8 mouse cellular contexts compared by ENCODE assay signal in the genomic region with DNA sequence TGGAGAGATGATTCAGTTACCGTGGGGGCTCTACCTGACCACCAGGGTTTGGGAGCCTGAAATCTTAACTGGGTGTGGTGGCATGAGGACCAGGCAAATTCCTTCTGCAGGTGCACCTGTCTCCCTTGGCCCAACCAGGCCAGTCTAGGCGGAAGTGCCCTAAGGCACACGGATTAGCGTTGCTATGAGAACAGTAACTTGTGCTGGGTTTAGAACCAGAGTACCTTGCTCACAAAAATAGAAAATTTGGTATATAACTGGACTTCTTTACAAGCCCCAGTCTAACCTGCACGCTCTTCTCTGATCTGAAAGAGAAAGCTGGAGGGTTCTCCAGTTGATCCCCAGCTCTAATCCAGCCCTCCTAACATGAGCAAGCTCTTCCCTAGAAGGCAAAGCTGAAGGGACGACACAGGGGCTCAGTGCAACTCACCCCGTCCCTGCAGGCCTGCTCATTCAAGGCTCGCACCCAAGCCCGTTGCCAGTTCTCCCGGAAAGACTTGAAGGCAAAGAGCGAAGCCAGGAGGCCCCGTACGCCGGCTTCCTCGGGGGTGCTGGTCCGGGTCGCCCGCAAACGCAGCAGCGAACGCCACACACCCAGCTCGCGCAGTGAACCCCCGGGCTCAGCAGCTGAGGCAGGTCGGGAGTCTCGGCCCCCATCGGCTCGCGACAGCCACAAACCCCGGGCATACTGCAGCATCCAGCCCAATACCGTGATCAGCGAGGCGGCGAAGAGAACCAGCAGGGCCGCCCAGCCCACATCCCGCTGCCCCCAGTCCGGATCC. TPM values are rescaled to one million over a fixed set of nuclear protein-coding genes. Genes with fewer than 3 reads are reported as not detected.
A peak's percentile ranks its signal among the peaks of the same experiment; 100 is the strongest.
DNase-seq lines count a peak whose midpoint lies in the region; ATAC-seq and TF ChIP-seq lines count a peak whose summit lies in the region.

No protein-coding gene starts in this region.

- peak overlapping the region; percentile 64 for H3K4me2 ChIP-seq in liver, embryonic 14.5 days (ENCODE audit: low read depth)

- no peak for TF ChIP-seq CTCF in left cerebral cortex, adult 2 months (IDR thresholded peaks at IDR 0.05)
- no peak for TF ChIP-seq CTCF in MEL (IDR thresholded peaks at IDR 0.05 in 2 of 3, conservative IDR thresholded peaks at IDR 0.05 in 1 of 3; ENCODE audit: control insufficient read depth in 1 of 3, insufficient read depth in 1 of 3, low read depth in 2 of 3, low read length in 3 of 3, poor library complexity in 1 of 3, severe bottlenecking in 1 of 3)
- TF ChIP-seq CTCF in liver, embryonic 14.5 days (IDR thresholded peaks at IDR 0.05; ENCODE audit: low read depth), result no peak

- H3K79me2 ChIP-seq in MEL (ENCODE audit: control insufficient read depth, insufficient read depth, low read length, poor library complexity), result peaks cover 9% of the 10 kb centered on the region; the same call in 1 of the 2 replicates

- H3K27me3 ChIP-seq in MEL (ENCODE audit: control insufficient read depth in 1 of 2, insufficient read depth in 2 of 2, low read length in 2 of 2), result no peaks in the 10 kb centered on the region
- no peaks in the 10 kb centered on the region for H3K27me3 ChIP-seq in liver, embryonic 14.5 days (ENCODE audit: control insufficient read depth, insufficient read depth, low read length)

- peaks cover 0 to 10% of the 10 kb centered on the region in 2 experiments; a peak in 2 of 4 replicates for H3K36me3 ChIP-seq in MEL (ENCODE audit: control insufficient read depth in 1 of 2, insufficient read depth in 2 of 2, low read length in 2 of 2)
- H3K36me3 ChIP-seq in liver, embryonic 14.5 days (replicated peaks; ENCODE audit: control insufficient read depth, insufficient read depth, low read depth), result peaks cover 25% of the 10 kb centered on the region

- intact Hi-C loops in left cerebral cortex, adult 2 months (cut with DNase I), result no loop called here
- intact Hi-C loops in heart, postnatal 36 days (cut with DNase I), result no loop called here

- TF ChIP-seq EP300 in MEL (IDR thresholded peaks at IDR 0.05; ENCODE audit: low read depth in 1 of 2, low read length in 2 of 2), result no peak
- no peak for TF ChIP-seq EP300 in liver, embryonic 14.5 days (IDR thresholded peaks at IDR 0.05; ENCODE audit: low read depth)

- 3% methylated on average over 37 of the region's 37 CpGs for WGBS in liver, embryonic 14.5 days (ENCODE audit: insufficient replicate concordance)

- no peak; the same call in 1 of the 2 replicates for ATAC-seq in liver, embryonic 14.5 days (ENCODE audit: insufficient read depth)

- no peak for TF ChIP-seq RAD21 in MEL (IDR thresholded peaks at IDR 0.05; ENCODE audit: low read depth, low read length)

- no peak for DNase-seq in left cerebral cortex, adult 2 months (ENCODE audit: extremely low spot score in 1 of 2, low spot score in 2 of 2)
- DNase-seq in left cerebral cortex, adult 9 months (ENCODE audit: low spot score in 2 of 2), result no peak
- DNase-seq in MEL (ENCODE audit: low read depth, low spot score), result peak; percentile 59
- DNase-seq in cerebellum, adult 9-11 months, result peak; percentile 61
- peak; percentile 16 to 37 for DNase-seq in heart, postnatal 36 days
- DNase-seq in liver, embryonic 14.5 days (ENCODE audit: low read depth in 3 of 3, low spot score in 3 of 3), result no peak
- DNase-seq in right cerebral cortex, postnatal 4 days, result peak; percentile 47
- no peak for DNase-seq in ovary, adult 18-20 months (ENCODE audit: low spot score)

- H3K4me1 ChIP-seq in MEL (ENCODE audit: control insufficient read depth in 1 of 2, insufficient read depth in 2 of 2, low read length in 2 of 2), result peaks cover 8 to 12% of the 10 kb centered on the region in 2 experiments
- peaks cover 19 to 20% of the 10 kb centered on the region in 2 experiments for H3K4me1 ChIP-seq in liver, embryonic 14.5 days (replicated peaks; ENCODE audit: control insufficient read depth in 2 of 2, insufficient read depth in 2 of 2, low read length in 1 of 2)

- no peaks in the 10 kb centered on the region for H3K9me3 ChIP-seq in MEL (replicated peaks; ENCODE audit: insufficient read depth, low read length)
- H3K9me3 ChIP-seq in liver, embryonic 14.5 days (ENCODE audit: control insufficient read depth, low read length), result no peaks in the 10 kb centered on the region

- H3K4me3 ChIP-seq in left cerebral cortex, adult 2 months, result peak overlapping the region; percentile 71
- peak overlapping the region; percentile 93 for H3K4me3 ChIP-seq in MEL (ENCODE audit: control insufficient read depth in 1 of 2, insufficient read depth in 1 of 2, low read depth in 2 of 2, low read length in 2 of 2)
- H3K4me3 ChIP-seq in liver, embryonic 14.5 days (ENCODE audit: insufficient read depth in 1 of 2, low read depth in 2 of 2, low read length in 2 of 2), result peak overlapping the region; percentile 88 to 90

- no peak for TF ChIP-seq POLR2A in MEL (IDR thresholded peaks at IDR 0.05; ENCODE audit: control insufficient read depth in 1 of 2, insufficient read depth in 1 of 2, low read depth in 1 of 2, low read length in 2 of 2, poor library complexity in 1 of 2)

- H3K9ac ChIP-seq in MEL (ENCODE audit: control insufficient read depth, low read depth, low read length, poor library complexity, severe bottlenecking), result peak overlapping the region; percentile 85
- peak overlapping the region; percentile 93 for H3K9ac ChIP-seq in liver, embryonic 14.5 days (replicated peaks)

- peak overlapping the region; percentile 93 for H3K27ac ChIP-seq in left cerebral cortex, adult 2 months
- H3K27ac ChIP-seq in MEL (ENCODE audit: control insufficient read depth, low read depth, low read length), result no peak overlapping the region
- peak overlapping the region; percentile 68 for H3K27ac ChIP-seq in liver, embryonic 14.5 days

TF ChIP-seq in MEL, 35 proteins besides CTCF, POLR2A, EP300 and RAD21 (continues in another document):
- TF ChIP-seq ZNF384 (IDR thresholded peaks at IDR 0.05; ENCODE audit: low read depth, low read length) (no peak), UBTF (IDR thresholded peaks at IDR 0.05; ENCODE audit: borderline replicate concordance, insufficient read depth, low read depth, low read length) (no peak; the same call in 1 of the 2 replicates), USF2 (IDR thresholded peaks at IDR 0.05; ENCODE audit: borderline replicate concordance in 1 of 2, insufficient read depth in 1 of 2, low read depth in 1 of 2, low read length in 2 of 2) (no peak), SIN3A (IDR thresholded peaks at IDR 0.05; ENCODE audit: low read length) (peak; percentile 42; the same call in 1 of the 2 replicates), BHLHE40 (IDR thresholded peaks at IDR 0.05; ENCODE audit: borderline replicate concordance, low read depth, low read length) (no peak), MAX (IDR thresholded peaks at IDR 0.05; ENCODE audit: low read length) (no peak; the same call in 1 of the 2 replicates), MAZ (IDR thresholded peaks at IDR 0.05; ENCODE audit: low read depth, low read length) (no peak), MXI1 (IDR thresholded peaks at IDR 0.05; ENCODE audit: low read depth, low read length) (peak; percentile 10; the same call in 1 of the 2 replicates), ZMIZ1 (IDR thresholded peaks at IDR 0.05; ENCODE audit: low read depth, low read length) (no peak), KAT2A (conservative IDR thresholded peaks at IDR 0.05; ENCODE audit: low read depth, low read length) (no peak), POLR2AphosphoS5 (IDR thresholded peaks at IDR 0.05; ENCODE audit: borderline replicate concordance, low read depth, low read length) (no peak), TCF12 (IDR thresholded peaks at IDR 0.05; ENCODE audit: low read depth, low read length) (no peak)

RNA-seq across cellular contexts. Expression of a gene that starts 0.8 kb away (rescaled TPM):
- 100 to 1,000 TPM; 190 to 222 TPM for total RNA-seq in left cerebral cortex, adult 2 months (2021)
- 4.3 and 4.7 TPM in 2 replicates for total RNA-seq in MEL (2012; rRNA removed)
- polyA plus RNA-seq in MEL (2012; ENCODE audit: insufficient read depth in 1 of 2, insufficient read length in 2 of 2, low read depth in 1 of 2, low replicate concordance in 2 of 2, missing spikeins in 1 of 2), result 10 to 100 TPM in 1 of 2 experiments, not detected in 1; 10.9 TPM
- 10 to 100 TPM; 14.0 to 14.2 TPM for total RNA-seq in heart, postnatal 36 days (2021)
- 13.0 and 17.3 TPM in 2 replicates for polyA plus RNA-seq in liver, embryonic 14.5 days (2012; rRNA removed)
- polyA plus RNA-seq in liver, embryonic 14.5 days (2014; fragmentation: Nextera tagmentation; extraction: Ambion mirVana), result 7.4 and 8.9 TPM in 2 replicates

RNA-seq across cellular contexts. Expression of a gene that starts 6.5 kb away (rescaled TPM):
- total RNA-seq in left cerebral cortex, adult 2 months (2021), result 10 to 100 TPM; 13.8 to 14.6 TPM
- 12.7 and 14.9 TPM in 2 replicates for total RNA-seq in MEL (2012; rRNA removed)
- polyA plus RNA-seq in MEL (2012; ENCODE audit: insufficient read depth in 1 of 2, insufficient read length in 2 of 2, low read depth in 1 of 2, low replicate concordance in 2 of 2, missing spikeins in 1 of 2), result 10 to 100 TPM in 1 of 2 experiments, not detected in 1; 43.5 TPM
- 10 to 100 TPM; 18.6 to 22.4 TPM for total RNA-seq in heart, postnatal 36 days (2021)
- polyA plus RNA-seq in liver, embryonic 14.5 days (2012; rRNA removed), result 16.4 and 19.5 TPM in 2 replicates
- polyA plus RNA-seq in liver, embryonic 14.5 days (2014; fragmentation: Nextera tagmentation; extraction: Ambion mirVana), result 18.8 and 20.2 TPM in 2 replicates

RNA-seq across cellular contexts. Expression of a gene that starts 13.8 kb away (rescaled TPM):
- 10 to 100 TPM; 28.9 to 29.3 TPM for total RNA-seq in left cerebral cortex, adult 2 months (2021)
- 14.3 and 16.4 TPM in 2 replicates for total RNA-seq in MEL (2012; rRNA removed)
- polyA plus RNA-seq in MEL (2012; ENCODE audit: insufficient read depth in 1 of 2, insufficient read length in 2 of 2, low read depth in 1 of 2, low replicate concordance in 2 of 2, missing spikeins in 1 of 2), result 10 to 100 TPM in 1 of 2 experiments, not detected in 1; 31.3 TPM
- total RNA-seq in heart, postnatal 36 days (2021), result 1 to 10 TPM; 7.8 to 8.7 TPM
- 11.8 and 13.8 TPM in 2 replicates for polyA plus RNA-seq in liver, embryonic 14.5 days (2012; rRNA removed)
- 8.0 and 8.3 TPM in 2 replicates for polyA plus RNA-seq in liver, embryonic 14.5 days (2014; fragmentation: Nextera tagmentation; extraction: Ambion mirVana)

RNA-seq across cellular contexts. Expression of a gene that starts 15.2 kb away (rescaled TPM):
- 10 to 100 TPM; 46.1 to 53.2 TPM for total RNA-seq in left cerebral cortex, adult 2 months (2021)
- total RNA-seq in MEL (2012; rRNA removed), result 805 and 828 TPM in 2 replicates
- polyA plus RNA-seq in MEL (2012; ENCODE audit: insufficient read depth in 1 of 2, insufficient read length in 2 of 2, low read depth in 1 of 2, low replicate concordance in 2 of 2, missing spikeins in 1 of 2), result 10 to 100 TPM in 1 of 2 experiments, not detected in 1; 89.6 TPM
- 10 to 100 TPM; 13.3 to 13.6 TPM for total RNA-seq in heart, postnatal 36 days (2021)
- polyA plus RNA-seq in liver, embryonic 14.5 days (2012; rRNA removed), result 177 and 217 TPM in 2 replicates
- polyA plus RNA-seq in liver, embryonic 14.5 days (2014; fragmentation: Nextera tagmentation; extraction: Ambion mirVana), result 168 and 190 TPM in 2 replicates

RNA-seq across cellular contexts. Expression of a gene that starts 24.7 kb away (rescaled TPM):
- 10 to 100 TPM; 20.8 to 21.1 TPM for total RNA-seq in left cerebral cortex, adult 2 months (2021)
- total RNA-seq in MEL (2012; rRNA removed), result 110 and 145 TPM in 2 replicates
- 100 to 1,000 TPM in 1 of 2 experiments, not detected in 1; 138 TPM for polyA plus RNA-seq in MEL (2012; ENCODE audit: insufficient read depth in 1 of 2, insufficient read length in 2 of 2, low read depth in 1 of 2, low replicate concordance in 2 of 2, missing spikeins in 1 of 2)
- 10 to 100 TPM; 41.1 to 49.8 TPM for total RNA-seq in heart, postnatal 36 days (2021)
- polyA plus RNA-seq in liver, embryonic 14.5 days (2012; rRNA removed), result 837 and 876 TPM in 2 replicates
- 1,376 and 1,452 TPM in 2 replicates for polyA plus RNA-seq in liver, embryonic 14.5 days (2014; fragmentation: Nextera tagmentation; extraction: Ambion mirVana)

Comparison
In these comparisons a context has a peak if more than half of its experiments do, and no peak if none do; other contexts are left out.
1. DNase-seq: peak in MEL (single experiment), cerebellum, adult 9-11 months (single experiment), heart, postnatal 36 days (2 of 2) and right cerebral cortex, postnatal 4 days (single experiment); none in left cerebral cortex, adult 2 months (0 of 2), left cerebral cortex, adult 9 months (0 of 2), liver, embryonic 14.5 days (0 of 3) and ovary, adult 18-20 months (single experiment).
2. RNA of a gene that starts 0.8 kb away (total RNA-seq): 190 to 222 TPM in left cerebral cortex, adult 2 months; 14.0 to 14.2 TPM in heart, postnatal 36 days and 4.3 to 4.7 TPM in MEL; every median in the first group is over 10 times any median in the second.
3. Peak in every context shown above with its lines, with median percentiles within 50 percentile points of each other: H3K4me3 ChIP-seq.